Mouse (Mus musculus) bone marrow macrophage, adult 2 months (primary cell): ENCODE measurements around the gene Klhdc10. TPM values are rescaled to one million over a fixed set of nuclear protein-coding genes. Genes with fewer than 3 reads are reported as not detected.
A peak's percentile ranks its signal among the peaks of the same experiment; 100 is the strongest.

Source experiments
- H3K27ac ChIP-seq: 2 replicates; pipeline ENCODE4 v1.5.1; 2012; ENCODE audit warnings: low read depth, low read length; ENCODE audit not compliant: insufficient read depth
- H3K4me1 ChIP-seq: 2 replicates; pipeline ENCODE4 v1.6.1; 2012; ENCODE audit warnings: low read length; ENCODE audit not compliant: control insufficient read depth, insufficient read depth
- H3K4me3 ChIP-seq: 2 replicates; pipeline ENCODE4 v1.5.1; 2012; ENCODE audit warnings: mild to moderate bottlenecking, low read length, moderate library complexity; ENCODE audit not compliant: insufficient read depth
- CTCF ChIP-seq: IDR thresholded peaks from 2 replicates; pipeline ENCODE4 v1.5.1; 2012; ENCODE audit warnings: low read depth, mild to moderate bottlenecking, low read length, moderate library complexity
- POLR2A ChIP-seq: IDR thresholded peaks from 2 replicates; pipeline ENCODE4 v1.6.1; 2012; ENCODE audit warnings: mild to moderate bottlenecking, low read depth, low read length, borderline replicate concordance
- polyA plus RNA-seq: library from polyadenylated mRNA; stranded (reverse); fragments of >200 nt; gene quantifications from 2 replicates; pipeline ENCODE4 v1.2.4, GENCODE M21; 2012; ENCODE audit not compliant: missing spikeins, insufficient read depth, insufficient read length

Gene Klhdc10
- polyA plus RNA-seq, 1 experiment: 18.1 TPM

GRCm38 (mm10) chr6:30402091-30402491 is 423 bp downstream of the Klhdc10 start:
- peak overlapping the region; percentile 61 for H3K27ac ChIP-seq
- H3K4me1 ChIP-seq: peaks cover 13% of the 10 kb centered on the region
- no peak for TF ChIP-seq CTCF
- no peak for TF ChIP-seq POLR2A
- peak overlapping the region; percentile 97 for H3K4me3 ChIP-seq

- peak overlapping the region; percentile 52 for H3K4me3 ChIP-seq
- TF ChIP-seq CTCF (no peak), POLR2A (no peak)
- H3K4me1 ChIP-seq: peaks cover 14% of the 10 kb centered on the region
- H3K27ac ChIP-seq: no peak overlapping the region
These were observed 1.8 kb downstream of the Klhdc10 start for GRCm38 (mm10) chr6:30403465-30403864.

DNA sequence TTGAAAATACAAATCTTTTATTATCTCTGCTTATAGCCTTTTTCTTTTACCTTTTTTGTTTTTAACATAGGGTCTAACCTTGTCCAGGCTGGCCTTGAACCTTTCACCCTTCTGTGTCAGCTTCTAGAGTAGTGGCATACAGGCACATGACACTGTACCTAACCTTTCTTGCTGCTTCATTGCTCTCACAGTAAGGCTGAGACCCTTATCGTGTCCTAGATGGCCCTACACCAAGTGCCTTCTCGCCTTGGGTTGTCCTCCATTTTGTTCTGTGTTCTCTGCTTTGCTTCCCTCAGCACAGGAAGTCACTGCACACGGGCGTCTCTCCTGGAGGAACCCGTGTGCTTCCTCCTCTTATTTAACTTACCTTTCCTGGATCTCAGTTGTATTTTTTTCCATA is 3.0 kb downstream of the Klhdc10 start:
- Histone ChIP-seq H3K4me1 (peaks cover 14% of the 10 kb centered on the region), H3K27ac (no peak overlapping the region), H3K4me3 (no peak overlapping the region)
- TF ChIP-seq POLR2A: no peak
- TF ChIP-seq CTCF: no peak

DNA sequence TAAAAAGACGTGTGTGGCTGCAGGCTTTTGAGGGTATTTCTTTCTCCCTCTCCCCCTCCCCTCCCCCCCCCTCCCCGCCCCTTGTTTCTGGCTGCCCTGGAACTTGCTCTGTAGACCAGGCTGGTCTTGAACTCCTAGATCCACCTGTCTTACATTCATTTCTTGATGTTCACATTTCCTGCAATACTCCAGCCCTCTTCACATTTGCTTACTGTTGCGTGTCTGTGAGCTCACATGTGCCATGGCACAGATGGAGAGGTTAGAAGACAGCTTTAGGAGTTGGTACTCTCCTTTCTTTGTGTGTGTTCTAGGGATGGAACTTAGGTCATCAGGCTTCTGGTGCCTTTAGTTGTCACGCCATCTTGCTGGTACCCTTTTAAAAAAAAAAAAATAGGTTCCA is 6.6 kb downstream of the Klhdc10 start:
- TF ChIP-seq POLR2A (no peak), CTCF (no peak)
- Histone ChIP-seq H3K27ac (no peak overlapping the region), H3K4me3 (no peak overlapping the region), H3K4me1 (peaks cover 16% of the 10 kb centered on the region)

GRCm38 (mm10) chr6:30409399-30410093 is 7.9 kb downstream of the Klhdc10 start:
- H3K27ac ChIP-seq: no peak overlapping the region

GRCm38 (mm10) chr6:30411311-30411710 is 9.6 kb downstream of the Klhdc10 start:
- H3K4me3 ChIP-seq: no peak overlapping the region
- no peak for TF ChIP-seq CTCF
- TF ChIP-seq POLR2A: no peak
- peaks cover 10% of the 10 kb centered on the region; the same call in 1 of the 2 replicates for H3K4me1 ChIP-seq
- H3K27ac ChIP-seq: no peak overlapping the region

More at GRCm38 (mm10) chr6:30409399-30410093, 7.9 kb downstream of the Klhdc10 start:
- TF ChIP-seq CTCF: no peak
- TF ChIP-seq POLR2A: no peak
- Histone ChIP-seq H3K4me1 (peaks cover 14% of the 10 kb centered on the region), H3K4me3 (no peak overlapping the region)

DNA sequence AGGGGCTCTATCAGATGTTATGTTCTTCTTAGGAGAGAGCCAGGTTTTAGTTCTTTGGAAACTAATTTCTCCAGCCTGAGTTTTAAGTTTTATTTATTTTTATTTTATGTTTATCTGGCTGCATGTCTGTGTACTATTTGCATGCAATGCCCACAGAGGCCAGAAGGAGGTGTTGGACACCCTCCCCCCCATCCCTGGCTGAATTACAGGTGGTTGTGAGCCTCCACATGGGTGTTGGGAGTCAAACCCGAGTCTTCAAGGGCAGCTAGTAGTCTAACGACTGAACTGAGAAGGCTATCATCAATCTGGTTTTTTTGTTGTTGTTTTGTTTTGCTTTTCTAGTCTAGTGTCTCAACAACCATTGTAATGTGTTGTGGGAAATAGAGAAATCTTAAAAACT is 14.5 kb downstream of the Klhdc10 start:
- Histone ChIP-seq H3K4me3 (no peak overlapping the region), H3K27ac (no peak overlapping the region), H3K4me1 (peaks cover 5% of the 10 kb centered on the region; the same call in 1 of the 2 replicates)
- TF ChIP-seq POLR2A (no peak), CTCF (no peak)

DNA sequence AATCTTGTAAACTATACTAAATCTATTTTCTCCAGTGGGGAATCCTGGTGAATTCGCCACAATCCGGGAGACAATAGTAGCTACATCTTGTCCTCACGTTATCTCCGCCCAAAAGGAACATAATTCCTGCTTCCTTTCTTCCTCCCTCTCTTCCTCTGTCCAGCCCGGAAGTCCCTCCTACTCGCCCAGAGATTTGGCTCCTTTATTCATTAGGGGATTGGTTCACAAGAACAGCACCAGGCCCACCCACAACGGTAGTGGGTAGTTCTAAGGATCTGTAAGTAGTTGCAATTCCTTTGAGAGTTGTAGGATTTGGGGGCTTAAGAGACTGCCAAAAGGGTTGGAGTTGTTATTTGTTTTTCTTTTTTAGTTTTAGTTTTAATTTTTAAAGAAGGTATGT is 15.1 kb downstream of the Klhdc10 start:
- Histone ChIP-seq H3K4me3 (no peak overlapping the region), H3K4me1 (peaks cover 1% of the 10 kb centered on the region; the same call in 1 of the 2 replicates)
- TF ChIP-seq POLR2A (no peak), CTCF (no peak)

GRCm38 (mm10) chr6:30432461-30433192 is 31.0 kb downstream of the Klhdc10 start:
- TF ChIP-seq CTCF (no peak), POLR2A (no peak)
- peaks cover 4% of the 10 kb centered on the region for H3K4me1 ChIP-seq
- H3K27ac ChIP-seq: no peak overlapping the region
- H3K4me3 ChIP-seq: no peak overlapping the region

More for the DNA sequence above, 15.1 kb downstream of the Klhdc10 start:
- H3K27ac ChIP-seq: no peak overlapping the region

- Histone ChIP-seq H3K27ac (no peak overlapping the region), H3K4me3 (no peak overlapping the region), H3K4me1 (no peaks in the 10 kb centered on the region; the same call in 1 of the 2 replicates)
- TF ChIP-seq CTCF (no peak), POLR2A (no peak)
These were observed 34.8 kb downstream of the Klhdc10 start for GRCm38 (mm10) chr6:30436476-30436875.
